Mouse (Mus musculus) left cerebral cortex, adult 2 months (tissue): ENCODE data around the gene Sulf2. TPM values are rescaled to one million over a fixed set of nuclear protein-coding genes. Genes with fewer than 3 reads are reported as not detected.
"Not testable (repeated sequence)": the region's sequence is repeated elsewhere in the genome, so short reads cannot be mapped to it uniquely, and the experiment has no call there.

Source experiments
- DNase-seq, 2 experiments: peaks; one replicate each; pipeline ENCODE4 v3.0.0; 2021 to 2022; ENCODE audit warnings: low spot score in 2 of 2, mixed read lengths in 1 of 2; ENCODE audit errors: extremely low spot score in 1 of 2
- H3K27ac ChIP-seq: fragments of 200-600 bp; 2 replicates; pipeline ENCODE4 v1.8.1; 2022
- H3K4me3 ChIP-seq: fragments of 200-600 bp; 2 replicates; pipeline ENCODE4 v1.8.1; 2022
- CTCF ChIP-seq: fragments of 200-600 bp; IDR thresholded peaks from 2 replicates; pipeline ENCODE4 v1.8.1; 2022; ENCODE audit warnings: antibody characterized with exemption, mild to moderate bottlenecking, moderate library complexity
- intact Hi-C: fragments of 180-260 bp; cut with DNase I; formaldehyde crosslinking; loops from one replicate; pipeline ENCODE4 v1.15.1; 2025
- total RNA-seq, 2 experiments: library from RNA; stranded (reverse); gene quantifications; 2 replicates each; pipeline ENCODE4 v1.2.3; 2021

The Sulf2 gene
- total RNA-seq, 2 experiments from 2014 or later = 100 to 102 TPM

DNA sequence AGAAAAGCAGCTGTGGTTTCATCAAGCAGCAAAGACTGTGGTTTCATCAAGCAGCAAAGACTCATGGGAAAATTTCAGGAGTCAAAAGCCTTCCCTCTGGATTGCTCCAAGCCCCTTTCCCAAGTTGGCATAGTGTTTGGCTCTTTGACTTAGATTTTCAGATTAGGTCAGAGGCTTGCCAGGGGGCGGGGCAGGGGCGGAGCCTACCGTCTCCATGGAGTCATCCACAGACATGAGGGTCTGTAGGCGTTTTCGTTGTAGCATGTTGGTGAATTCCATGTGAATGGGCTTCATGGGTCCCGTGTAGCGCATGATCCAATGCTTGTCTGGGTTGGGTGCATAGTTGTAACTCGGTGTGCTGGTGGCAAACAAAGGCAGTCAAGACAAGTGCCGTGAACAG is 66.5 kb downstream of the Sulf2 start:
- intact Hi-C loops = loop anchor here (5.0 kb wide), 1 partner anchor 693 kb away; no protein-coding TSS in a partner anchor
- TF ChIP-seq CTCF = no peak

DNA sequence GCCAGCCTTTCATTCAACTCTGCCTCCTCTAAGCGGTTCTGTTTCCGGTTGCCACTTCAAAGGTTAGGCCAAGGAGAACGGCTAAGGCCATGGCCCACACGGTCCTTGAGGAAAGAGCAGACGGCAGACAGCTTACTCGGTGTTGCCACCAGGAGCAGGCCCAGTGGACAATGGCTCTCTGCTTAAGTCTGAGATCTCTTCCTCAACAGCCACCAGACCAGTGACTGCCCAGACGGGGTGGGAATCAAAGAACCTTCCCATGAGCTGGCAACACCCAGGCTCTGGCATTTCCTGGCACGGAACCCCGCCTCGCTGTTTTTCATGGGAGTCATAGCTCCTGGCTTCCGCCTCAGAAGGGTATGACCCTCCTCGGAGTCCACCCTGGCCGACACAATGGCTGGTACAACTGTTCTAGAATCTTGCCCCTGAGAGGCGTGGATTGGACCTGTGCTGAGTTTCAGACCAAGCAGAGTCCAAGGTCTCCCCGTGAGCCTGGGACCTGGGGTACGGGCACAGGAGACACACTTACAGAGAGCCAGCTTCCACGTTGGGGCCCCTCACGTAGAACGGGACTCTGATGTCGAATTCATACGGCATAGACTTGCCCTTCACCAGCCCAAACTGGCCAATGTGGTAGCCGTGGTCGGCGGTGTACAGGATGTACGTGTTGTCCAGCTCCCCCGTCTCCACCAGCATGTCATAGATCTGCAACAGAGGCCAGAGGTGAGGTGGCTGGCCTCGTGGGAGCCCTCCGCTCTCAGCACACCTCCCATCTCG is 68.8 kb downstream of the Sulf2 start:
- intact Hi-C loops = loop anchor here (5.0 kb wide), 1 partner anchor 696 kb away; no protein-coding TSS in a partner anchor

More for the DNA sequence above, 66.5 kb downstream of the Sulf2 start:
- no peak for DNase-seq
- Histone ChIP-seq H3K4me3 (no peak overlapping the region), H3K27ac (no peak overlapping the region)

DNA sequence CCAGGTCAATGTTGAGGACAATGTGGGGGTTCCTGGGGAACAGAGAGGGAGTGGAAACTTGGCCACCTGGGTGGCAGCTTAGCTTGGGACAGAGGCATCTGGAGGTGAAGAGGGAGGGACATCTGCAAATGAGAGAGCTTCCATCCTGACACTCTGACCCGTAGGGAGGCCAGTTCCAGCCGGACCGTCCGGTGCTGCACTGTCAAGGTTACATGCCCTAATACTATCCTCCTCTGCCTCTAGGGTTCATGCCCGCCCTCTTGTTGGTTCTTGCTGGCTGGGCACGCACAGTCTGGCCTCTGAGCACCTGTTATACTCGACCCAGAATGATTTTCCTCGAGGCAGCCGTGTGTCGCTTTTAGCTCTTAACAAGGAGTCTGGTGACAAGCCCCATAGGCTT is 69.7 kb downstream of the Sulf2 start:
- intact Hi-C loops = loop anchor here (1.0 to 5.0 kb wide), 2 partner anchors 479 to 697 kb away; no protein-coding TSS in a partner anchor
- DNase-seq = no peak
- TF ChIP-seq CTCF = no peak
- Histone ChIP-seq H3K4me3 (no peak overlapping the region), H3K27ac (no peak overlapping the region)

More for the DNA sequence above, 68.8 kb downstream of the Sulf2 start:
- DNase-seq = no peak
- Histone ChIP-seq H3K4me3 (no peak overlapping the region), H3K27ac (no peak overlapping the region)
- no peak for TF ChIP-seq CTCF

- DNase-seq = peak; percentile 58 to 73
- not testable (repeated sequence) for H3K4me3 ChIP-seq, H3K27ac ChIP-seq
- TF ChIP-seq CTCF = peak; percentile 84
- intact Hi-C loops = loop anchor here (1.0 to 5.0 kb wide), 2 partner anchors 479 to 697 kb away; no protein-coding TSS in a partner anchor
These were observed 70.5 kb downstream of the Sulf2 start for GRCm38 (mm10) chr2:166084964-166085363.

- Histone ChIP-seq H3K27ac (no peak overlapping the region), H3K4me3 (no peak overlapping the region)
- TF ChIP-seq CTCF = no peak
- intact Hi-C loops = no loop called here
- no peak for DNase-seq
These were observed 71.4 kb downstream of the Sulf2 start for GRCm38 (mm10) chr2:166084111-166084510.

- TF ChIP-seq CTCF = no peak
- DNase-seq = no peak
- no peak overlapping the region for H3K4me3 ChIP-seq
- H3K27ac ChIP-seq = no peak overlapping the region
- intact Hi-C loops = no loop called here
These were observed 71.9 kb downstream of the Sulf2 start for GRCm38 (mm10) chr2:166083542-166084031.

- no peak for TF ChIP-seq CTCF
- intact Hi-C loops = no loop called here
- Histone ChIP-seq H3K4me3 (no peak overlapping the region), H3K27ac (no peak overlapping the region)
- no peak for DNase-seq
These were observed 72.8 kb downstream of the Sulf2 start for GRCm38 (mm10) chr2:166082661-166083060.

DNA sequence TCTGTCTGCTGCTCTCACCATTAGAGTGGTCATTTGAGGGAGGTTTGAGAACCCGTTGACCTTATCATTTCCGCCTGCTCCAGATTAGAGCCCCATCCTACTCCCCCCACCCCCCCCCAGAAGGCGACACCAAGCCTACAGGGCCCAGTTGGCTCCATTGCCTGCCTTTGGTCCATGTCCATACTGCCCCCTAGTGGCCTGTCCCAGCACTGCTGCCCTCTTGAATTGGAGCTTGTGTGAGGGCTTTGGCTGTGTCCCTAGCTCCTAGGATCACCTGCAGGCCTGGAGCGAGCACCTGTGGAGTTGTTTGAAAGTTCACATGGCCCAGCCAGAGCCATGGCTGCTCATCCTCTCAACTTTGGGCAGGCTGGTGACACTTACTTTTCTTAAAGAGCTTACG is 73.3 kb downstream of the Sulf2 start:
- intact Hi-C loops = no loop called here
- H3K27ac ChIP-seq = no peak overlapping the region
- H3K4me3 ChIP-seq = no peak overlapping the region
- peak; percentile 52 to 69 for DNase-seq
- peak; percentile 72 for TF ChIP-seq CTCF

DNA sequence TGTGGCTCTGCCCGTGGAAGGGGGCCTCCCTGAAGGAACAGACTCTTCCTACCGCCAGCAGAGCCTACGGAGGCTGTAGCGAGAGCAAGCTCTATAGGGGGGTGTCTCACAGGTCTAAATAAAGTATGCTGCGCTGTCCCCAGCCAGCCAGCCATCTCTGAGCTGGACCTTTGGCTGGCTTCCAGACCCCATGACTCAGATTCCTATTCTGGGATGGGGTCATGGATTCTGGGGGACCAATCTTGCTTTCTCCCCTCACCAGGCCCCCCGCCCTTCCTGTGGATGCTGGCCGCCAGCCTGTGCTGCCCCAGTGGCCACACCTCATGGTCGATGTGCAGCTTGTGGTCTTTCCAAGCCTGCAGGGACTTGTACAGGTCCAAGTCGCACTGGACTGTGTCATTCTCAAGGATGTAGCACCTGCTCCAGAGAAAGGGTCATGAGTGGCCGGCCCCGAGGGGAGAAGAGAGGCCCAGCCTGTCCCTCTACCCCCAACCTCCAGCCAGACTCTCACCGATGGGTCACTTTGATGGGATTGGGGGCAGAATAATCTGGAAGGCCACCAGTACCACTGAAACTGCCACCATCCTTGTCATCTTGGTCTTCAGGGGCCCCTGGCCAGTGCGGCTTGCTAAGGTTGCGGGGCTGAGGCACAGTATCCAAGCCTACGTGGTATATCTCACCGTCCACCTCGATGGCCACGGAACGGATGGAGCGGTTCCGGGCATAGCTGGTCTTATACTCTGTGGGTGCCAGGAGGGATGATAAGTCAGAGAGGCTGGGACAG is 74.3 kb downstream of the Sulf2 start:
- no peak for TF ChIP-seq CTCF
- H3K27ac ChIP-seq = no peak overlapping the region
- no peak overlapping the region for H3K4me3 ChIP-seq
- intact Hi-C loops = no loop called here
- no peak for DNase-seq

GRCm38 (mm10) chr2:166079961-166080885 is 75.2 kb downstream of the Sulf2 start:
- TF ChIP-seq CTCF = no peak
- no peak overlapping the region for H3K27ac ChIP-seq
- no peak overlapping the region for H3K4me3 ChIP-seq
- DNase-seq = no peak
- intact Hi-C loops = no loop called here

DNA sequence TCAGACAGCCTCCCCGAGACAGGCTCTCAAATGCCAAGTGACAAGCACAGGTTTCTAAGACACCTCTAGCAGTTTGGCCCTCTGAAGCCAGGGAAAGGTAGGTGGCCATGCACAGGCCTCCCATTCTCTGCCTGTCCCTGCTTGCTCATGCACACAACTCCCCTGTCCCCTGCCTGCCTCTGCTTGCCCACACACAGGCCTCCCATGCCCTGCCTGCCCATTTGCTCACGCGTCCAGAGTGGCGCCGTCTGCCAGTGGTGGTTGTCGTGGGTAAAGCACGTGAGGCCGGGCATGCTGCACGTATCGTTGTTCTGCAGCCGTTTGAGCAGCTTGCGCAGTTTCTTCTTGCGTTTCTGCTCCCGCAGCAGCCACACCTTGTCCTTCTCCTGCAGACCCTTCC is 76.2 kb downstream of the Sulf2 start:
- no peak for TF ChIP-seq CTCF
- H3K4me3 ChIP-seq = no peak overlapping the region
- no peak overlapping the region for H3K27ac ChIP-seq
- no peak for DNase-seq
- intact Hi-C loops = no loop called here
